Mouse (Mus musculus) liver, embryonic 16.5 days (tissue): ENCODE results near the gene Adam15. TPM values are rescaled to one million over a fixed set of nuclear protein-coding genes. Genes with fewer than 3 reads are reported as not detected.

Experiments
- ATAC-seq: fragments of 200-750 bp; cut with Nextera tagmentation; 2 replicates; pipeline ENCODE4 v1.8.0; 2017; ENCODE audit warnings: low read depth, mild to moderate bottlenecking, moderate number of reproducible peaks, moderate library complexity
- H3K27ac ChIP-seq: fragments of 300-500 bp; sonication (generic); 2 replicates; pipeline ENCODE4 v1.5.1; 2014; ENCODE audit warnings: mild to moderate bottlenecking, low read length
- H3K27me3 ChIP-seq: fragments of 300-500 bp; sonication (generic); 2 replicates; pipeline ENCODE4 v1.6.1; 2014; ENCODE audit warnings: low read depth, low read length, mixed read lengths; ENCODE audit not compliant: control insufficient read depth, insufficient read depth
- H3K36me3 ChIP-seq: fragments of 300-500 bp; sonication (generic); 2 replicates; pipeline ENCODE4 v1.6.1; 2014; ENCODE audit warnings: mild to moderate bottlenecking; ENCODE audit not compliant: control insufficient read depth, insufficient read depth
- H3K4me1 ChIP-seq: fragments of 300-500 bp; sonication (generic); 2 replicates; pipeline ENCODE4 v1.6.1; 2014; ENCODE audit warnings: low read depth, low read length, mixed read lengths; ENCODE audit not compliant: control insufficient read depth
- H3K4me2 ChIP-seq: fragments of 300-500 bp; sonication (generic); 2 replicates; pipeline ENCODE4 v1.6.1; 2014; ENCODE audit warnings: low read depth, low read length, mixed read lengths
- H3K4me3 ChIP-seq: fragments of 300-500 bp; sonication (generic); 2 replicates; pipeline ENCODE4 v1.5.1; 2014; ENCODE audit warnings: low read depth, mild to moderate bottlenecking, low read length
- H3K9ac ChIP-seq: fragments of 300-500 bp; sonication (generic); 2 replicates; pipeline ENCODE4 v1.6.1; 2014; ENCODE audit warnings: low read depth, low read length
- H3K9me3 ChIP-seq: fragments of 300-500 bp; sonication (generic); replicated peaks from 2 replicates; pipeline ENCODE4 v1.6.1; 2016; ENCODE audit warnings: low read length; ENCODE audit not compliant: control insufficient read depth
- WGBS: fragments of 180-500 bp; shearing (Covaris S2); extraction: QIAGEN DNeasy Blood & Tissue Kit; methylation state at CpG from one replicate; pipeline ENCODE4 v1.1.7; 2014; ENCODE audit not compliant: insufficient replicate concordance; 5-methylcytosine and 5-hydroxymethylcytosine counted together
- polyA plus RNA-seq: library from polyadenylated mRNA; unstranded; fragments of >200 nt; fragmentation: Nextera tagmentation; extraction: Ambion mirVana; gene quantifications from 2 replicates; pipeline ENCODE4 v1.2.1, GENCODE M21; 2015

Gene Adam15
- polyA plus RNA-seq, 1 experiment from 2014 or later: 11.2 TPM

- ATAC-seq: no peak
- WGBS: 17% methylated on average over 10 of the region's 11 CpGs
- peak overlapping the region; percentile 43 for H3K4me3 ChIP-seq
- peak overlapping the region; percentile 24 for H3K4me2 ChIP-seq
- no peaks in the 10 kb centered on the region for H3K9me3 ChIP-seq
- H3K36me3 ChIP-seq: no peaks in the 10 kb centered on the region
- peak overlapping the region; percentile 10; the same call in 1 of the 2 replicates for H3K9ac ChIP-seq
- H3K27ac ChIP-seq: peak overlapping the region; percentile 16; the same call in 1 of the 2 replicates
- no peaks in the 10 kb centered on the region for H3K27me3 ChIP-seq
- H3K4me1 ChIP-seq: peaks cover 25% of the 10 kb centered on the region
Observed at GRCm38 (mm10) chr3:89385451-89385850, 35.7 kb upstream of the Adam15 start.

- Histone ChIP-seq H3K4me2 (peak overlapping the region; percentile 26; the same call in 1 of the 2 replicates), H3K4me3 (0 out of 2 replicates have a peak overlapping the region, but pooled peaks have one; percentile 43), H3K9me3 (no peaks in the 10 kb centered on the region), H3K9ac (no peak overlapping the region), H3K4me1 (peaks cover 18% of the 10 kb centered on the region), H3K27me3 (no peaks in the 10 kb centered on the region), H3K27ac (no peak overlapping the region), H3K36me3 (no peaks in the 10 kb centered on the region)
- ATAC-seq: no peak
- WGBS: 69% methylated on average over 12 of the region's 12 CpGs
Observed at GRCm38 (mm10) chr3:89384331-89385076, 34.7 kb upstream of the Adam15 start.

GRCm38 (mm10) chr3:89383651-89384255 is 34.0 kb upstream of the Adam15 start:
- Histone ChIP-seq H3K4me1 (peaks cover 20% of the 10 kb centered on the region), H3K27ac (no peak overlapping the region), H3K4me3 (no peak overlapping the region), H3K9ac (no peak overlapping the region), H3K36me3 (no peaks in the 10 kb centered on the region), H3K27me3 (no peaks in the 10 kb centered on the region), H3K4me2 (no peak overlapping the region), H3K9me3 (no peaks in the 10 kb centered on the region)
- WGBS: 59% methylated on average over 5 of the region's 5 CpGs
- ATAC-seq: no peak

- Histone ChIP-seq H3K4me2 (no peak overlapping the region), H3K4me3 (no peak overlapping the region), H3K9ac (no peak overlapping the region), H3K27ac (no peak overlapping the region), H3K36me3 (no peaks in the 10 kb centered on the region), H3K27me3 (no peaks in the 10 kb centered on the region), H3K9me3 (no peaks in the 10 kb centered on the region), H3K4me1 (peaks cover 20% of the 10 kb centered on the region)
- WGBS: 72% methylated on average over 5 of the region's 5 CpGs
- ATAC-seq: no peak
Observed at GRCm38 (mm10) chr3:89382950-89383349, 33.2 kb upstream of the Adam15 start.

- Histone ChIP-seq H3K36me3 (no peaks in the 10 kb centered on the region), H3K9ac (no peak overlapping the region), H3K27me3 (no peaks in the 10 kb centered on the region), H3K4me2 (no peak overlapping the region), H3K9me3 (no peaks in the 10 kb centered on the region), H3K4me1 (peaks cover 15% of the 10 kb centered on the region), H3K4me3 (no peak overlapping the region), H3K27ac (no peak overlapping the region)
- 69% methylated on average over 9 of the region's 9 CpGs for WGBS
- no peak for ATAC-seq
Observed at GRCm38 (mm10) chr3:89382033-89382882, 32.5 kb upstream of the Adam15 start.

- Histone ChIP-seq H3K36me3 (no peaks in the 10 kb centered on the region), H3K27ac (no peak overlapping the region), H3K9ac (no peak overlapping the region), H3K9me3 (no peaks in the 10 kb centered on the region), H3K27me3 (no peaks in the 10 kb centered on the region), H3K4me2 (no peak overlapping the region), H3K4me3 (no peak overlapping the region), H3K4me1 (peaks cover 12% of the 10 kb centered on the region)
- no peak for ATAC-seq
- 80% methylated on average over 11 of the region's 11 CpGs for WGBS
Observed at GRCm38 (mm10) chr3:89381233-89381632, 31.4 kb upstream of the Adam15 start.

- ATAC-seq: no peak
- Histone ChIP-seq H3K4me2 (no peak overlapping the region), H3K9me3 (no peaks in the 10 kb centered on the region), H3K9ac (no peak overlapping the region), H3K27ac (no peak overlapping the region), H3K4me3 (no peak overlapping the region), H3K36me3 (no peaks in the 10 kb centered on the region), H3K4me1 (peaks cover 12% of the 10 kb centered on the region), H3K27me3 (no peaks in the 10 kb centered on the region)
- 80% methylated on average over 18 of the region's 18 CpGs for WGBS
Observed at GRCm38 (mm10) chr3:89380711-89381110, 30.9 kb upstream of the Adam15 start.

GRCm38 (mm10) chr3:89380291-89380690 is 30.5 kb upstream of the Adam15 start:
- no peak overlapping the region for H3K27ac ChIP-seq
- no peak overlapping the region for H3K4me3 ChIP-seq
- ATAC-seq: no peak
- peaks cover 12% of the 10 kb centered on the region for H3K4me1 ChIP-seq
- WGBS: 81% methylated on average over 14 of the region's 14 CpGs
- no peaks in the 10 kb centered on the region for H3K36me3 ChIP-seq
- H3K9ac ChIP-seq: no peak overlapping the region
- H3K4me2 ChIP-seq: no peak overlapping the region
- no peaks in the 10 kb centered on the region for H3K9me3 ChIP-seq
- H3K27me3 ChIP-seq: no peaks in the 10 kb centered on the region
